Mouse (Mus musculus) ES-Bruce4 (cell line): Measurements from ENCODE around the gene Agbl4.

Source experiments
- CTCF ChIP-seq: IDR thresholded peaks from one replicate; pipeline ENCODE4 v1.8.1; 2011; ENCODE audit warnings: low read depth, low read length
- POLR2A ChIP-seq: IDR thresholded peaks from one replicate; pipeline ENCODE4 v1.8.1; 2011; ENCODE audit warnings: low read length; ENCODE audit not compliant: insufficient read depth

DNA sequence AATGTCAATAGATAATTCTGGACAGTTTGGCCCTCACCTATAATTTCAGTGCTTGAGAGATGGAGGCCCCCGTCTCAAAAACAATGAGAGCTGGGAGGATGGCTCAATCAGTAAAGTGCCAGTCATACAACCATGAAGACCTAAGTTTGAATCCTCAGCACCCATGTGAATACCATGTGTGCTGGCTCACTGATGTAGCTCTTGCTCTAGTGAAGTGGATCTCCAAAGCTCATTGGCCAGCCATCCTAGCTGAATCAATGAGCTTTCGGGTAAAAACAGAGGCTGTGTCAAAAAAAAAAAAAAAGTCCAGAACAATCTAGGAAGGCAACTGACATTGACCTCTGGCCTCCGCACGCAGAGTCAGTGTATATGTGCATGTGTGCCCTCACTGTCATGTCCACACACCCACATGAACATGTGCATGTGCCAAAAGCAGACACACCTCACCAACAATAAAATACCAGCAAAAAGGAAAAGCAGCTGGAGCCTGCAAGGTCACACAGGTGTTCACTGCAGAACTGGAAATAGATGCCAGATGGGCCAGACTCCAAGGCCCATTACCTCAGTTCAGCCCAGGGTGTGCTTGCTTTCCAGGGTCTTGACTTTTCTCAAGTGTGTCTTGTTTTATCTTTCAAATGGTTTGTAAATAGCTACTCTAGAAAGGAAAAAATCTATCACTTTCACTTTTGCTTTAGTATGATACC, 1192.2 kb downstream of the Agbl4 start:
- TF ChIP-seq POLR2A (no peak), CTCF (no peak)
